Mouse (Mus musculus) hindbrain, embryonic 12.5 days (tissue): ENCODE data around the gene Olfr9. TPM values are rescaled to one million over a fixed set of nuclear protein-coding genes. Genes with fewer than 3 reads are reported as not detected.
A peak's percentile ranks its signal among the peaks of the same experiment; 100 is the strongest.
"Not testable (repeated sequence)": the region's sequence is repeated elsewhere in the genome, so short reads cannot be mapped to it uniquely, and the experiment has no call there.

Experiments
- ATAC-seq: fragments of 200-750 bp; cut with Nextera tagmentation; 2 replicates; pipeline ENCODE4 v1.8.0; 2017; ENCODE audit warnings: moderate TSS enrichment; ENCODE audit not compliant: low FRiP score
- H3K27ac ChIP-seq: fragments of 300-500 bp; sonication (generic); 2 replicates; pipeline ENCODE4 v1.5.1; 2016; ENCODE audit warnings: mild to moderate bottlenecking
- H3K27me3 ChIP-seq: fragments of 300-500 bp; sonication (generic); 2 replicates; pipeline ENCODE4 v1.6.1; 2016; ENCODE audit warnings: mild to moderate bottlenecking
- H3K36me3 ChIP-seq: fragments of 300-500 bp; sonication (generic); 2 replicates; pipeline ENCODE4 v1.6.1; 2016; ENCODE audit warnings: mild to moderate bottlenecking
- H3K4me1 ChIP-seq: fragments of 300-500 bp; sonication (generic); 2 replicates; pipeline ENCODE4 v1.6.1; 2016
- H3K4me2 ChIP-seq: fragments of 300-500 bp; sonication (generic); replicated peaks from 2 replicates; pipeline ENCODE4 v1.6.1; 2016; ENCODE audit warnings: mild to moderate bottlenecking
- H3K4me3 ChIP-seq: fragments of 300-500 bp; sonication (generic); 2 replicates; pipeline ENCODE4 v1.5.1; 2016; ENCODE audit warnings: mild to moderate bottlenecking
- H3K9ac ChIP-seq: fragments of 300-500 bp; sonication (generic); 2 replicates; pipeline ENCODE4 v1.6.1; 2016; ENCODE audit warnings: mild to moderate bottlenecking, moderate library complexity
- H3K9me3 ChIP-seq: fragments of 300-500 bp; sonication (generic); replicated peaks from 2 replicates; pipeline ENCODE4 v1.6.1; 2016; ENCODE audit warnings: mild to moderate bottlenecking
- WGBS: fragments of 180-500 bp; shearing (Covaris S2); methylation state at CpG from one replicate; pipeline ENCODE4 v1.1.7; 2016; 5-methylcytosine and 5-hydroxymethylcytosine counted together
- polyA plus RNA-seq: library from polyadenylated mRNA; unstranded; fragments of >200 nt; fragmentation: Nextera tagmentation; extraction: Ambion mirVana; gene quantifications from 2 replicates; pipeline ENCODE4 v1.2.1, GENCODE M21; 2016

Olfr9 gene
- polyA plus RNA-seq, 1 experiment from 2014 or later: not detected

DNA sequence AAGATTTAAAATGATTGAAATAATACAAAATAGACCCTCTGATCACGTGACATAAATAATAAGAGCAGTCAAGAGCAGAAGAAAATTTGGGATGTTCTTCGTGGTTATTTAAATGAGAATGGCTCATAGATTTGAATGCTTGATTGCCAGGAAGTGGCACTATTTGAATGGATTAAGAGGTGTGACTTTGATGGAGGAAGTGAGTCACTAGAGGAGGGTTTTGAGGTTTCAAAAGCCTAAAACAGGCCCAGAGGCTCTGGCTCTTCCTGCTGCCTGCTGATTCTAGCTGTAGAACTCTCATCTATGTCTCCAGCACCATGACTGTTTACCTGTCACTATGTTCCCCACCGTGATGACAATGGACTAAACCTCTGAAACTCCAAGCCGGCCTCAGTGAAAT lies 16.4 kb upstream of the Olfr9 start:
- Histone ChIP-seq H3K9me3 (no peaks in the 10 kb centered on the region), H3K4me2 (no peak overlapping the region), H3K9ac (no peak overlapping the region), H3K4me3 (no peak overlapping the region), H3K27ac (no peak overlapping the region), H3K4me1 (no peaks in the 10 kb centered on the region), H3K27me3 (no peaks in the 10 kb centered on the region), H3K36me3 (no peaks in the 10 kb centered on the region)
- ATAC-seq: no peak
- 76% methylated on average over 4 of the region's 4 CpGs for WGBS

DNA sequence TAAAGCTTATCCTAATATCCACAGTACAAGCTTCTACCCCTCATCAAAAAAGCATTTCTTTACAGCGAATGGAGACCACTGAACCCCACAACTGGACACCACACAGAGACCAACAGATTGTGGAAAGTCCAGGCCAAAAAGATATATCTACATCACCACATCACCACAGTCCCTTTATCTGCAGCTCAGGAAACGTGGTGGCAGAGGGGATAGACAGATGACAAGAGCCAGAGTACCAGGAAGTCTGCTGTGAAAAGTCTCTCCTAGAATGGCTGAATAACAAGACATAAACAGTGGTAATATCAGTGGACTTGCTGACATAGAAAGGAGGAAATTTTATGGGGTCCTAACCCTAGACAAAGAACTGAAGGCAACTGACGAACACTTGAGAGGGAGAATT lies 12.8 kb upstream of the Olfr9 start:
- H3K27ac ChIP-seq: no peak overlapping the region
- no peak overlapping the region for H3K4me3 ChIP-seq
- no peaks in the 10 kb centered on the region for H3K36me3 ChIP-seq
- no peak overlapping the region for H3K4me2 ChIP-seq
- H3K4me1 ChIP-seq: no peaks in the 10 kb centered on the region
- H3K27me3 ChIP-seq: no peaks in the 10 kb centered on the region
- no peaks in the 10 kb centered on the region for H3K9me3 ChIP-seq
- ATAC-seq: no peak
- H3K9ac ChIP-seq: no peak overlapping the region
- 51% methylated on average over 3 of the region's 3 CpGs for WGBS

DNA sequence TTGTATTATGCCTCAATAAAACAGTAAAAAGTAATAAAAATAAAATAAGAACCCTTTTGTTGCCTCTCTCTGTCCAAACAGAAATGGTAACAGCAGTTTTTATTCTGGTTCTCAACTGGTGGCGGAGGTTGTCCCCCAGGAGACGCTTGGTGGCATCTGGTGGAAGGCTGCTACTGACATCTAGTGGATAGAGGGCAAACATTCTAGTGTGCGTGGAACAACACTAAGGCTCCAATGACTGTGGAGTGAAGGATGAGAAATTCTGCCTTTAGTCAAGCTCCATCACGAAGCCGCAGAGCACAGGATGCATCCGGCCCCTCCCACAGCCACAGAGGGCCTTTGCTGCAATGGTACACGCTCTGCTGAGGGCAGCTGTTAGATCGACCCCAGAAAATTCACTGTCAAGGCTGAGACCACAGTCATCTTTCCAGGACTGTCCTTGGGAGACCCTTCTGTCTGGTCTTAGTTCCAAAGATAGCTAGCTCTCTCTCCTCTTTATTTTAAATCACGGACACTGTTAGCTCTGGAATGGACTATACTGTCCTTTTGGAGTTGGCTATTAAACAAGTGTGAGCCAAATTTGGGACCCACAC lies 11.6 kb upstream of the Olfr9 start:
- Histone ChIP-seq H3K27ac (no peak overlapping the region), H3K9ac (no peak overlapping the region), H3K27me3 (no peaks in the 10 kb centered on the region), H3K4me3 (no peak overlapping the region), H3K9me3 (no peaks in the 10 kb centered on the region), H3K36me3 (no peaks in the 10 kb centered on the region), H3K4me1 (no peaks in the 10 kb centered on the region), H3K4me2 (no peak overlapping the region)
- peak; percentile 72 for ATAC-seq
- WGBS: 23% methylated on average over 9 of the region's 9 CpGs

DNA sequence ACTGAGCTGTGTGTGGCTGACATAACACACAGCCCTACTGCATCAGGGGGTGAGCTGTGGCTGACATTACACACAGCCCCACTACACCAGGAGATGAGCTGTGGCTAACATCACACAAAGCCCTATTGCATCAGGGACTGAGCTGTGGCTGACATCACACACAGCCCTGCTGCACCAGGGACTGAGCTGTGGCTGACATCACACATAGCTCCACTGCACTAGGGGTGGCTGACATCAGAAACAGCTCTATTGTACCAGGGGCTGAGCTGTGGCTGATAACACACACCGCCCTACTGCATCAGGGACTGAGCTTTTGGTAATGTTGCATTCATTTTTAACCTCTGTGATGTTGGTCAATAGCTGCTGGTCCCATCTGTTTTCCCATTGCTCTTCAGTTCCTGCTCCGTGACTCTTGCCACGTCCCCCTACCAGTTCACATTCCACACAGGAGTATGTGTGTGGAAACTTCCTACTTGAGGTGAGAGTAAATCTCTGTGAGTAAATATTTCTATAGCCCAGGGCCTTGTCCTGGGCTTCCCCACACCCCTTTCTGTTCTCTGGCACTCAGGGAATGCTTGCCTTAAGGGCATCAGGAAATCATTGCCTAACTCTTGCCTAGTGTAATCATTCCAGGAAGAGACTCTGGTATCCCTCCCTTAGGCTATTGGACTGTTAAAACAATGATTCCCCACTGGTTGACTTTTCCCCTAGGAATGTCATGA lies 8.4 kb upstream of the Olfr9 start:
- ATAC-seq: no peak

DNA sequence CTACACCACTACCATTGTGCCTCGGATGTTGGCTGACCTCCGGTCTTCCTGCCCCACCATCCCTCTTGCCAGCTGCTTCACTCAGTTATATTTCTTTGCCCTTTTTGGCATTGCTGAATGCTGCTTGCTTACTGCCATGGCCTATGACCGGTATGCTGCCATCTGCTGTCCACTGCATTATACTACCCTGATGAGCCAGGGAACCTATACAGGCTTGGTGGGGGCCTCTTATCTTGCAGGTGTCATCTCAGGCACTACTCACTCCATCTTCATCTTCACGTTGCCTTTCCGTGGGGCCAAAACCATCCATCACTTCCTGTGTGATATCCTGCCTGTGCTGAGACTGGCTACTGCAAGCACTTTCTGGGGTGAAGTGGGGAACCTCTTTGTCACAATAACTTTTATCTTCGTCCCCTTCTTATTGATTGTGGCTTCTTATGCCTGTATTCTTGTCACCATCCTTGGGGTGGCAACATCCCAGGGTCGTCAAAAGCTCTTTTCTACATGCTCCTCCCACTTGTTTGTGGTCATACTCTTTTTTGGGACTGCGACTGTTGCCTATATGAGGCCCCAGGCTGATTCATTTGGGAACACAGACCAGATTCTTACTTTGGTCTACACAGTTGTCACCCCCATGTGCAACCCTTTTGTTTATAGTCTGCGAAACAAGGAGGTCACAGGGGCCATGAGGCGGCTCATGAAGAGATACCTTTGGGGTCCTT lies 1.1 kb downstream of the Olfr9 start:
- H3K4me3 ChIP-seq, H3K27me3 ChIP-seq, H3K4me2 ChIP-seq, H3K9ac ChIP-seq, H3K36me3 ChIP-seq, H3K9me3 ChIP-seq, H3K27ac ChIP-seq, H3K4me1 ChIP-seq, ATAC-seq: not testable (repeated sequence)
- 64% methylated on average over 7 of the region's 10 CpGs for WGBS

More for the DNA sequence above, 8.4 kb upstream of the Olfr9 start:
- Histone ChIP-seq H3K9ac (no peak overlapping the region), H3K27ac (no peak overlapping the region), H3K4me2 (no peak overlapping the region), H3K4me3 (no peak overlapping the region), H3K9me3 (no peaks in the 10 kb centered on the region), H3K27me3 (no peaks in the 10 kb centered on the region), H3K4me1 (no peaks in the 10 kb centered on the region), H3K36me3 (no peaks in the 10 kb centered on the region)
- 73% methylated on average over 3 of the region's 3 CpGs for WGBS

DNA sequence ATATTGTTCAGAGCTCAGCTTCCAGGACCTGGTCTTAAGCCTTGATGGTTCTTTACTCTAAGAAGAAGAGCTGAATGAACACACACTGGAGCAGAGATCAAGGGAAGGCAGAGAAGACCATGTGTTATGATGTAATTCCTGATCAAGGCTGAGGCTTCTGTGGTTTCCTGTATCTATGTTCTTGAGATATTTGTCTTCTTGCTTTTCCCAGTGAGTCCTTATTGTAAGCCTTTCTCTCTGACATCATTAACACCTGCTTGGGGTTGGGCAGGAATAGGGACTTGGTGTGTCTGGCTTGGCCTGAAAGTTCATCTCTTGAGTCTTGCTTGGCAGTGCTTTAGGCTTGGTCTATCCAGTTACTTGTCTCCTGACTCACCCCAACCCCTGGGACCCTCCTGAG lies 1.8 kb downstream of the Olfr9 start:
- Histone ChIP-seq H3K9me3 (no peaks in the 10 kb centered on the region), H3K27ac (no peak overlapping the region), H3K36me3 (no peaks in the 10 kb centered on the region), H3K4me2 (no peak overlapping the region), H3K4me3 (no peak overlapping the region), H3K4me1 (no peaks in the 10 kb centered on the region), H3K9ac (no peak overlapping the region), H3K27me3 (no peaks in the 10 kb centered on the region)
- no peak for ATAC-seq

DNA sequence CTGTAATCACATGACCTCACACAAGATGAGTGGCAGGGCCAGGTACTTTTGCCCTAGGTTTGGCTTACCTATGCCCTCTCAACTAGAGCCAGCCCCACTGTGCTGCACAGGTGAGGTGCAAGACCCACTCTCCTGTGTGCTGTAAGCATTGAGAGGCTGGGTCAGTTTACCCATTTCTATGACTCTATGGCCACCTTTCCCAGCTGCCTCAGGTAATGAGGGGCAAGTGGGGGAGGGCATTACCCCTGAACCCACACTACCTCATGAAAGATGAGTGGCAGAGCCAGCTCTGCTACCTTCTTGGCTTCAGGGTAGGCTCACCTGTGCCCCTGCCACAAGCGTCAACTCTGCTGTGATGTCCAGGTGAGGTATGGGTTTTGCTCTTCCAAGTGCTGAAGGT lies 6.6 kb downstream of the Olfr9 start:
- Histone ChIP-seq H3K36me3 (no peaks in the 10 kb centered on the region), H3K9me3 (no peaks in the 10 kb centered on the region), H3K9ac (no peak overlapping the region), H3K27me3 (no peaks in the 10 kb centered on the region), H3K4me2 (no peak overlapping the region), H3K4me3 (no peak overlapping the region), H3K27ac (no peak overlapping the region), H3K4me1 (no peaks in the 10 kb centered on the region)
- ATAC-seq: no peak
- whole genome bisulfite sequencing: 84% methylated on average over 1 of the region's 1 CpGs

DNA sequence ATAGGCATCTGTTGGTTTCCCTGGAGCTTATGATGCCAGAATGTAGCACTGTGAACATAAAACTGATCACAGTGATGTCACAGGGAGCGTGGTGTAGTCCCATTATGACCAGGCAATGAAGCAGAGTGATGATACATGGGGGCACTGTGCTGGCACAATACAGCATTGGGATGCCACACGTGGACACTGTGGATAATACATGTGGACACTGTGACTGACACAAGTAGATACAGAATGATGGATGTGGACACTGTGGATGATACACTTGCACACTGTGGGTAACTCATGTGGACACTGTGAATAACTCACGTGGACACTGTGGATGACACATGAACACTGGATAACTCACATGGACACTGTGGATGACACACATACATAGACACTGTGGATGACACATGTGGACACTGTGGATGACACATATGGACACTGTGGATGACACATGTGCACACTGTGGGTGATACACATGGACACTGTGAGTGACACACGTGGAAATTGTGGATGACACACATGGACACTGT lies 7.4 kb downstream of the Olfr9 start:
- H3K27ac ChIP-seq: no peak overlapping the region
- H3K27me3 ChIP-seq: no peaks in the 10 kb centered on the region
- no peak for ATAC-seq
- H3K36me3 ChIP-seq: no peaks in the 10 kb centered on the region
- no peaks in the 10 kb centered on the region for H3K9me3 ChIP-seq
- H3K9ac ChIP-seq: no peak overlapping the region
- no peak overlapping the region for H3K4me3 ChIP-seq
- H3K4me2 ChIP-seq: no peak overlapping the region
- no peaks in the 10 kb centered on the region for H3K4me1 ChIP-seq
- 76% methylated on average over 4 of the region's 4 CpGs for WGBS

DNA sequence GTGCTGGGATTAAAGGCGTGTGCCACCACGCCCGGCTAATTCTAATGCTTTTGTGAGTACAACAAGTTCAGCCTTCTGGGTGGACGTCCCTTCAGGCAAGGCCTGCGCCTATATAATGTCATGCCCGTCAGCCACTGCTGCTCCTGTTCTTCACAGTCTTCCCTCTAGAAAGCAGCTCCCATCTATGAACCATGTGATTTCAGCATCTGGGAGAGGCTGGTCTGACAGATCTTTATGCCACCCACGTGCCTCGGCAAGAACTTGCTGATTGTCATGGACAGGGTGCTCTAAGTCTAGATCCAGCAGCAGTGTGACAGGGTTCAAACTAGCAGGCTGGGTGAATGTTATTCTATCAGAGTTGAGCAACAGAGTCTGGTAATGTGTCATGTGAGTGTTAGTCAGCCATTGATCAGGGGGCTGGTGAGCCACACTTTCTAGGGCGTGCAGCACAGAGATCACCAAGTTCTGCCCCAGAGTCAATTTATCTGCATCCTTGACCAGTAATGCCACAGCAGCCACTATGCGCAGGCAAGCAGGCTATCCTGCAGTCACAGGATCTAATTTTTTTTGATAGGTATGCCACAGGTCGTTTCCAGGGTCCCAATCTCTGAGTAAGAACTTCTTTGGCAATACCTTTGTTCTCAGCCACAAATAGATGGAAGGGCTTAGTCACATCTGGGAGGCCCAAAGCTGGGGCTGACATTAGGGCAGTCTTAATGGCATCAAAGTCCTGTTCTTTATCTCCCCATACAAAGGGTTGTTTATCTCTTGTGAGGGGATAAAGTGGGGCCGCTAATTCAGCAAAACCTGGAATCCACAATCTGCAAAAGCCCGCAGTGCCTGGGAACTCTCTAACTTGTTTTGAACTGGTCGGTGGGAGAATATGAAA lies 15.0 kb downstream of the Olfr9 start:
- no peak overlapping the region for H3K4me2 ChIP-seq
- H3K27ac ChIP-seq: no peak overlapping the region
- H3K27me3 ChIP-seq: no peaks in the 10 kb centered on the region
- 85% methylated on average over 14 of the region's 14 CpGs for WGBS
- no peaks in the 10 kb centered on the region for H3K36me3 ChIP-seq
- H3K9me3 ChIP-seq: no peaks in the 10 kb centered on the region; the same call in 1 of the 2 replicates
- ATAC-seq: no peak
- no peak overlapping the region for H3K4me3 ChIP-seq
- H3K9ac ChIP-seq: no peak overlapping the region
- no peaks in the 10 kb centered on the region for H3K4me1 ChIP-seq

DNA sequence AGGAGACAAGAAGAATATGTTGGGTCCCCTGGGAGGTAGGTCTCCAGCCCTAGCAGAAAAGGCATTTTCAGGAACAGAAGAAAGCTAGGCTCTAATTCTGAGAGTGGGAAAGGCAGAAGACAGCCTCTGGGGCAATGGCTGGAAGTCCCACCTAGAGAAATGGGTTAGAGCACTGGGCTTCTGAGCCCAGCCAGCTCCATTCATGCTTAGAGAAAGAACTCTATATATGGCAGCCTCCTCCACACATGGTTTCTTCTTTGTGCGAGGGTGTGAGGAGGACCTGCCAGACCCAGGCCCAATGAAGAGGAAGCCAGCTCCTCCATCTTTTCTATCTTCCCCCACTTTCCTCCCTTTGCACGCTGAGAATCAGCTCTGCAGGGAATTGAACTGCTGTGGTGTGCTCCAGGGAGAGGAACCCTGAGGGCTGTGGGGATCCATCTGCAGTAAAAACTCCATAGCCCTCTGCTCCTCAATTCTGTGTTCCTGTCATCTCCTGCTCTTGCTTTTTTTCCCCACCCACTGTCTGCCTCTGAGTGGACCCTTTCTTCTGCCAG lies 21.1 kb downstream of the Olfr9 start, which contains the start of gene Olfr763:
Olfr763 (plus strand) TSS at position 504 of the 554 bp plus-strand sequence.
- Histone ChIP-seq H3K4me1 (no peaks in the 10 kb centered on the region), H3K36me3 (no peaks in the 10 kb centered on the region), H3K4me3 (no peak within 1 kb of the TSS), H3K9me3 (no peaks in the 10 kb centered on the region; the same call in 1 of the 2 replicates), H3K27me3 (no peaks in the 10 kb centered on the region), H3K9ac (no peak within 1 kb of the TSS), H3K27ac (no peak within 1 kb of the TSS), H3K4me2 (no peak within 1 kb of the TSS)
- ATAC-seq: no peak
- WGBS: 64% methylated on average over 2 of the region's 2 CpGs

DNA sequence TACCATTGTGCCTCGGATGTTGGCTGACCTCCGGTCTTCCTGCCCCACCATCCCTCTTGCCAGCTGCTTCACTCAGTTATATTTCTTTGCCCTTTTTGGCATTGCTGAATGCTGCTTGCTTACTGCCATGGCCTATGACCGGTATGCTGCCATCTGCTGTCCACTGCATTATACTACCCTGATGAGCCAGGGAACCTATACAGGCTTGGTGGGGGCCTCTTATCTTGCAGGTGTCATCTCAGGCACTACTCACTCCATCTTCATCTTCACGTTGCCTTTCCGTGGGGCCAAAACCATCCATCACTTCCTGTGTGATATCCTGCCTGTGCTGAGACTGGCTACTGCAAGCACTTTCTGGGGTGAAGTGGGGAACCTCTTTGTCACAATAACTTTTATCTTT lies 22.3 kb downstream of the Olfr9 start:
- H3K9ac ChIP-seq, H3K4me3 ChIP-seq, H3K27me3 ChIP-seq, H3K4me2 ChIP-seq, H3K36me3 ChIP-seq, H3K9me3 ChIP-seq, H3K27ac ChIP-seq, H3K4me1 ChIP-seq: not testable (repeated sequence)
- 83% methylated on average over 2 of the region's 5 CpGs for WGBS
- ATAC-seq: peak; percentile 54; the same call in 1 of the 2 replicates

DNA sequence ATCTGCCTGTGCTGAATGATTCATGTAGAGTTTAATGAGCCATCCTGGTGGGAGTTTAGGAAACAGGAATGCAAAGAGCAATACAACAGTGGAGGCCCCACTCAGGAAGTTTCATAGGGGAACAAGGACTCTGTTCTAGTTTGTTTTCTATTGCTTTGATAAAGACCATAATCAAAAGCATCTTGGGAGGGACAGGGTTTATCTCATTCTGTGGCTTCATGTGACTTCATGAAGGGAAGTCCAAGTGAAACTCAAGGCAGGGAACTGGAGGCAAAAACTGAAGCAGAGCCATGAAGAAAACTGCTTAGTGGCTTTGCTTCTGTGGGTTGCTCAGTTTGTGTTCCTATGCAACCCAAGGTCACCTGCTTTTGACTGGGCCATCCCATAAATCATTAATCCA lies 25.2 kb downstream of the Olfr9 start:
- ATAC-seq: no peak
- H3K9ac ChIP-seq: no peak overlapping the region

More for the DNA sequence above, 25.2 kb downstream of the Olfr9 start:
- H3K36me3 ChIP-seq: no peaks in the 10 kb centered on the region
- no peak overlapping the region for H3K4me2 ChIP-seq
- no peaks in the 10 kb centered on the region for H3K27me3 ChIP-seq
- H3K4me1 ChIP-seq: no peaks in the 10 kb centered on the region
- no peaks in the 10 kb centered on the region for H3K9me3 ChIP-seq
- H3K27ac ChIP-seq: no peak overlapping the region
- no peak overlapping the region for H3K4me3 ChIP-seq
